26 mouse cellular contexts compared by ENCODE assay signal in the genomic region with DNA sequence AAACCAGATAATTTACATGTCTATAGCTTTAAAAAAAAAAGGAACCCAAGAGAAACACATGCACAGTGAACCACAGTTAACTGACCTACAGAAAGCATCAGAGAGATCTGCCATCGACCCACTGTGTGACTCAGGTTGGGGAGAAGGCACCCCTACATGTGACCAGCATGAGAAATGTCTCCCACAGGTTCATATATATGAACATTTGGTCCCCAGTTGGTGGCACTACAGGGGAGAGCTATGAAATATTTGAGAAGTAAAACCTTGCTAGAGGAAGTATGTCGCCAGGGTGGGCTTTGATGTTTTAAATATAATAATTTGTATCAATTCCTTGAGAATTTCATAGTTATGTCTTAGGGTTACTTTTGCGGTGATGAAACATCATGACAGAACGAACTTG.
"Had no signal": no experiment of that assay in that cellular context is flagged by ENCODE, and none has a peak within 500 bp of the region (broad histone marks: within the 10 kb centered on the region; RNA-seq: fewer than 3 reads in every experiment).

No protein-coding gene starts in this region.

- H3K9me3 ChIP-seq: heart, embryonic 15.5 days; hindbrain, embryonic 12.5 days; intestine, embryonic 15.5 days; limb, embryonic 15.5 days; liver, embryonic 12.5 days had no signal

- ATAC-seq: hindbrain, embryonic 16.5 days; inflammation-experienced regulatory T-cells, adult 6 months; intestine, embryonic 15.5 days; intestine, postnatal 0 days; liver, embryonic 12.5 days had no signal

- H3K4me2 ChIP-seq: heart, embryonic 11.5 days; heart, embryonic 13.5 days; heart, embryonic 15.5 days; hindbrain, embryonic 12.5 days; hindbrain, embryonic 14.5 days; intestine, embryonic 15.5 days; limb, embryonic 13.5 days; limb, embryonic 15.5 days; liver, embryonic 12.5 days had no signal

- DNase-seq: gastrocnemius, postnatal 14 days; gastrocnemius, postnatal 36 days; heart, adult 18-20 months; heart, postnatal 10 days; heart, postnatal 4 days; kidney, adult 18-20 months; kidney, adult 8-10 months; kidney, postnatal 10 days; kidney, postnatal 25 days; kidney, postnatal 4 days; left cerebral cortex, postnatal 4 days had no signal

- H3K27me3 ChIP-seq: heart, embryonic 13.5 days; heart, embryonic 15.5 days; hindbrain, embryonic 12.5 days; intestine, embryonic 15.5 days; limb, embryonic 13.5 days; limb, embryonic 15.5 days; liver, embryonic 12.5 days had no signal

- H3K9ac ChIP-seq: heart, embryonic 13.5 days; heart, embryonic 15.5 days; hindbrain, embryonic 12.5 days; hindbrain, embryonic 14.5 days; intestine, embryonic 15.5 days; limb, embryonic 13.5 days; limb, embryonic 15.5 days; liver, embryonic 12.5 days had no signal

- H3K4me3 ChIP-seq: heart, embryonic 13.5 days; heart, embryonic 15.5 days; hindbrain, embryonic 10.5 days; hindbrain, embryonic 12.5 days; intestine, embryonic 15.5 days; layer of hippocampus, adult 2 months; left cerebral cortex, adult 2 months; limb, embryonic 13.5 days; limb, embryonic 15.5 days; liver, embryonic 12.5 days had no signal

- H3K36me3 ChIP-seq: heart, embryonic 13.5 days; heart, embryonic 15.5 days; hindbrain, embryonic 10.5 days; hindbrain, embryonic 12.5 days; intestine, embryonic 15.5 days; limb, embryonic 13.5 days; limb, embryonic 15.5 days; liver, embryonic 12.5 days had no signal

- H3K27ac ChIP-seq: heart, embryonic 13.5 days; heart, embryonic 15.5 days; hindbrain, embryonic 10.5 days; hindbrain, embryonic 12.5 days; hindbrain, embryonic 14.5 days; intestine, embryonic 15.5 days; layer of hippocampus, adult 2 months; left cerebral cortex, adult 2 months; limb, embryonic 13.5 days; limb, embryonic 15.5 days; liver, embryonic 12.5 days had no signal

- H3K4me1 ChIP-seq: heart, embryonic 13.5 days; heart, embryonic 15.5 days; hindbrain, embryonic 10.5 days; intestine, embryonic 15.5 days; limb, embryonic 13.5 days; limb, embryonic 15.5 days; liver, embryonic 12.5 days had no signal
